Mouse (Mus musculus) adrenal gland, postnatal 25 days (tissue): ENCODE data around the gene Csad. TPM values are rescaled to one million over a fixed set of nuclear protein-coding genes. Genes with fewer than 3 reads are reported as not detected.
A peak's percentile ranks its signal among the peaks of the same experiment; 100 is the strongest.
"Not testable (repeated sequence)": the region's sequence is repeated elsewhere in the genome, so short reads cannot be mapped to it uniquely, and the experiment has no call there.

ENCODE experiments used
- DNase-seq: peaks from one replicate; pipeline ENCODE4 v3.0.0; 2021; ENCODE audit warnings: mixed read lengths
- total RNA-seq: library from RNA; stranded (reverse); gene quantifications from 2 replicates; pipeline ENCODE4 v1.2.3, GENCODE M21; 2021

Csad gene
- total RNA-seq, 1 experiment from 2014 or later = 76.1 TPM

DNA sequence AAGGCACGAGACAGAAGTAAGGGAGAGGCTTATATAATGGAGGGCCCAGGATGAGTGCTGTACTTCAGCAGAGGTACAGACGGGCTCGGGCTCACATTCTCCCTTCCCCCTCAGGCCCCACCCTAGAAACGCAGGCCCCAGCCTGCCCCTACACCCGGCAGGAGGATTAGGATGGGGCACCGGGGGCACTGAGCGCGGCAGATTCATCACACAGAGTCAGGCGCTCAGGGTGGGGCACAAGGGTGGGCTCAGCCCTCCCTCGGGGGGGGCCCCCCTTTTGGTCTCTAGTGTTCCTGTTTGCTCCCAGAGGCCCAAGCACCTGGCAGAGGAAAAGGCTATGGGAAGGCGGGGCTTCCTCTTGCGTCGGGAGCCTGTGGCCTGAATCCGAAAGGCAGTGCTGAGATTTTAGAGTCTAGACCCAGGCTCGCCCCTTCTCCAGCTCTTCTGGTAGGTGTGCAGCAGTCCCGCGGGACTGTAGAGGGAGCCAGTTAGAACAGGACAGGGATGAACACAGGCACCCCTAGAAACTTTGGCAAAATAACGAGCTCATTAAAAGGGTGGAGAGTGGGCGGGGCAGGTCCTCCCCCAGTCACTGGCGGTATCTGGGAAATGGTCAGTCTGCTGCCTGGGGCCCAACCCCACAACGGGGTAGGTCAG is 31.0 kb upstream of the Csad start:
- DNase-seq = no peak

DNA sequence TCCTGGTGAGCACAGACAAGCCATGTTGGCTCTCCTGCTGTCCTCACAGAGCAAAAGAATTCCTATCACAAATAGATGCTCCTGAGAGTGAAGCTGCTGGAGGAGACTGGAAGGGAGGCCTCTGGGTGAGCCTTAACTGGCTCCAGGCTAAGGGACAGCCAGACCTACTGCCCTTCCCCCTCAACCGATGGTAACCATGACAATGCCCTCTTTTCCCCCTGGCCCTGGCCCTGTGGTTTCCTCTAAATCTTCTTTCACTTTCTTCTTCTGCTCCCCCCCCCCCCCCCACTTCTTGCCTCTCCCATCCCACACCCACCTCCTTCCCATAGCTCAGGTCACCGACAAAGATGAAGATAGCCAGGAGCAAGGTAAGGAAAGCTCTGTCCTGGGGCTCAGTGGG is 29.4 kb upstream of the Csad start:
- no peak for DNase-seq

DNA sequence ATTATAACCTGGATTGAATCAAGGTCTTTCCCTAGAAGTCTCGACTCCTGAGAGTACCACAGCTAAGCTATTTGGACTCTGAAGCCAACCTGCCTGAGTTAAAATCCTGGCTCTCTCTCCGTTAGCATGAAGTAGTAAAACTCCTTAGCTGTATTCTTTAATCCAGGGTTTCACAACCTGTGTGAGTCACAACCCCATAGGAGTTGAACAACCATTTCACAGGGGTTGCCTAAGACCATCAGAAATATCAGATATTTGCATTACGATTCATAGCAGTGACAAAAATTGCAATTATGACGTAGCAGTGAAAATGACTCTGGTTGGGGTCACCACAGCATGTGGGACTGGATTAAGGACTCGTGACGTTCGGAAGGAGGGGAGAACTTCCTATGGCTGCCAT is 28.2 kb upstream of the Csad start:
- no peak for DNase-seq

DNA sequence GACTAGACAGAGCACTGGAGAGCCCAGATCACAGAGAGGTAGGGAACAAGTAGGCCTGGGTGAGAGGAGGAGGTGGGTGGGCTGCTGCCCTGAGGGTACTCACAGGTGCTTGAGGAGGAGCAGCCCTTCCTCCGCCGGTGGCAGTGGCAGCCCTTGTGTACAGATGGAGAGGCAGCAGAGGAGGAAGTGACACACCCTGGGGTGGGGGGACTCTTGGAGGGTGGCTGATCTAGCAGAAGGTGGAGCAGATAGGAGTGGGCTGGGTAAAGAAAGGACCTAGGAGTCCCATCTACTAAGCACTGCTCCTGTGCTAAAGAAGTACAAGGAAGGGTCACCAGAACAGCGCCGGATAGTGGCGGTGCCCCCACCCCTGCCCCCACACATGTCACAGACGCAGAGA is 27.2 kb upstream of the Csad start, which contains the start of gene Itgb7:
Itgb7 (minus strand) TSS at position 197 of the 400 bp plus-strand sequence.
- no peak for DNase-seq

DNA sequence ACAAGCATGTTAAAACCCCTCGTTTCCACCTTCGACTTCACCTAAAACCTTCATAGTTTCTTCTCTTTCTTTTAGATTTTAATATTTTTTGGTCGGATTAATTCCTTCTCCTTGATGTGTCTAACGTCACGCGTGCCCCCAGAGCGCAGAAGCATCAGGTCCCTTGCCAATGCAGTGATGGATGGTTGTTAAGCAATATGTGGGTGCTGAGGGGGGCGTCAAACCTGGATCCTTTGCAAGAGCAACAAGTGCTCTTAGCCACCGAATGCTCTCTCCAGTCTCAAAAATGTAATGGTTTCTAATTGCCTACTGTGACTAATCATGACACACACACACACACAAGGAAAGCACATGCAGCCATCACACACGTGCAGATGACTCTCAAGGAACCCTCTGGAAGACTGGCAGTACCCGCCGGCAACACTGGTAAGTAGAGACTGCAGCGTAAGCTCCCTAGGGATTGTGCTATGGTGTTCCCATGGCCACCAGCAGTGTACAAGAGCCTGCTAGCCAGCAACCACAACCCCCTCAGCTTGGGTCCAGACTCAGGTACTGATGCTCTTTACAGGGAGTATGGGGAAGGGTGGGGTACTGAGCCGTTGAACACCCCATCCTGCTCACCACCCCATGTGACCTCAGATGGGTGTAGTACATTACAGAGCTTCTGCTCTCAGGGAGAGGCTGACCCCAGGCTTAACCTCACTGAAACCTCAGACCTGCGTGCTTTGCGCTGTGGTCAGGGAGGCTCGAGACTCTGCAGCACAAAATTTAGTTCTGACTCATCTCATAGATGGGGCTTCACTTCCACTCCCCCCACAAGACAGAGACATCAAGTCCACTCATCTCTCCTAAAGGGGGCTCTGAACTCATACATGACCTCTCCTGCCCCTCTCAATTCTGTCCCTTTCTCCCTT is 26.1 kb upstream of the Csad start:
- no peak for DNase-seq

DNA sequence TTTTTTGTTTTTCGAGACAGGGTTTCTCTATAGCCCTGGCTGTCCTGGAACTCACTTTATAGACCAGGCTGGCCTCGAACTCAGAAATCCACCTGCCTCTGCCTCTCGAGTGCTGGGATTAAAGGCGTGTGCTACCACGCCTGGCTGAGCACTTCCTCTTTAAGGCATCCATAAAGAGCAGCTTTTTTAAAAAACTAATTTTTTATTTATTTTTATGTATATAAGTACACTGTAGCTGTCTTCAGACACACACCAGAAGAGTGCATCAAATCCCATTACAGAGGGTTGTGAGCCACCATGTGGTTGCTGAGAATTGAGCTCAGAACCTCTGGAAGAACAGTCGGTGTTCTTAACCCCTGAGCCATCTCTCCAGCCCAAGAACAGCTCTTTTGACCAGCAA is 21.1 kb upstream of the Csad start:
- not testable (repeated sequence) for DNase-seq

DNA sequence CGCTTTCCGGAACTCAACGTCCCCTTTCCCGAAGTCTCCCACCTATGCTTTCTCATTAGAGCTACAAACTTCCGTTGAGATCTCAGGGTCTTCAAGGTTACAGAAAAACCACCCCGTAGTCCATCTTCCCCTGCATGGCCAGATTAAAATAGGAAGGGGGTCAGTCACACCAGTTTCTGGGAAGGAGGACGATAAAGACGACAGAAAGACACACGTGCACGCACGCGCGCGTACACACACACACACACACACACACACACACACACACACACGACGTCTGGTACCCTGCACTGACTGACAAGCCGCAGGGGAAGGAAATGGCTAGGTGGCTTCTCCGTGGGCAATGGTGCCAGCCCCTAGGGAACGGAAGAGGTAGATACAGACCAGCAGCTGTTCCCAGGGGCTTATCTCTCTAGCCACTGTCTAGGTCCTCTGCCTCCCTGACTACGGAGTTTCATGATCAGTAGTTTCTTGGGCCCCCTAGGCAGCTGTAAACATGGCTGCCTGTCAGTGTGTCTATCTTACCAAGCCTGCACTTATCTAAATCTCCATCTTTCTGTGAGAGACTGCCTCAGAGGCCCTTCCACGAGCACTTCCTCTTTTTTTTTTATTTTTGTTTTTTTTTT is 20.6 kb upstream of the Csad start:
- DNase-seq = no peak

DNA sequence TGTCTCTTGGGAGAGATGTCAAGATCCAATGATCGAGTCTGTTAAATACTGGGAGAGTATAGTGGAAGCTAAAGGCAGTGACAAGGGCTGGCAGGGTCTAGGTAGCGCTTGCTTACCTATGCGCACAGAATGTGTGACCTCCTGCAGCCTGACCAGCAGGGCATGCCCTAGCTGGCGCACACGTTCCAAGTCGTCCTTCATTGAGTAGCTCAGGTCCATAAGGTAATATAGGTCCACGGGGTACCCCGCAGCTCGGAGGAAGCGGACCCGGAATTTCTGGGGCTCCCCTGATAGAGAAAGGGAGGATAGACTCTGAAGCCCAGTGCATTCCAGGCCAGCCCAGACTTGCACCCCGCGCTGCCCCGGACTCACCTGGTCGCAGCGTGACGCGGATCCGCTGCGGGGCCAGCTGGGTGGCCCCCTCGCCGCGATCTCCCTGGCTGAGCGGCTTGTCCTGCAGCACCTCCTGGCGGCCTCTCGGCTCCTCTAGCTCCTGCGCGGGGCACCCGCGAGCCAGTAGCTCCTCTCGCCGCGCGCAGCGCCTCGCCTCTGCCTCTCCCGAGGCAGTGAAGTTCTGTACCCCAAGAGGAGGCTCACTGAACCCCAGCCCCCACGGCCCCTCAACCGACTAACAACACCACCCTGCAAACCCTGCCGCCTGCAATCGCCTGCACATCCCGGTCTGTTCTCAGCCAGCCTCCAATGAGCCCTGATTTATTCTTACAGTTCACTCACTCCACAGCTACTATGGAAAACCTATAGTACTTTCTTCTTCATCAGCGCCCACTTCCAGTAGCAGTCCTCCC is 19.9 kb upstream of the Csad start:
- DNase-seq = peak; percentile 85

DNA sequence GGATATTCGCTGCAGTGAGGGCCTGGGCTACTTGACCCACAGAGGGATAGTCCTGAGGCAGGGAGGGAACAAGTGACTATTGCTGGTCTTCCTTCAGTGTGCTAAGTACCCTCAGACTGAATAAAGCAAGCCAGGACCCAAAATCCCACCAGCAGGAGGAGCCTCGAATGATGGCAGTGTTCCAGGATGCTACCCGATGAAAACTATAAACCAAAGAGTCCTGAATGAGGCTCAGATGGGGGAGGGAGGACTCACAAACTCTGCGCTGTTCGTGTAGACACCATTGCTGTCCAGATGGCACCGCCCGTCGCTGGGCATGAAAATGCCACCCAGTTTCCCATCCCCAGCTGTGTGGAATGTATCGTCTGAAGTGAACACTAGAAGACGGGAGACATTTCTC is 17.9 kb upstream of the Csad start:
- DNase-seq = no peak

DNA sequence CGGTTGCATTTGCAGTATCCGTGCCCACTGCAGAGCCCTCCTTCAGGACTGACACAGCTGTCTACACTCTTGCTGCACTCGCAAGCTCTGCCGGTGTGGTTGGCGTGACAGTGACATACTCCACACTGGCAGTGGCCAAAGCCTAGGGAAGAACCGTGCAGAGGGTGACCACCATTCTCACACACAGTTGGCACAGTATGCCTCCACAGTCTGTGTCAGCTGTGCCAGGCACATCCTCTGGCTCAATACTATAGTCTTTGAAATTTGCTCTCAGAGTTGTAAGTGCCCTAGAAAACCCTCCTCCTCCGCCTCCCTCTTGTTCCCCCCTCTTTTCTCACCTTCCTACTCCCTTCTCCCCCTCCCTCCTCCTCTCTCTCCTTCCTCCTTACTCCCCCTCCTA is 12.8 kb upstream of the Csad start:
- no peak for DNase-seq

DNA sequence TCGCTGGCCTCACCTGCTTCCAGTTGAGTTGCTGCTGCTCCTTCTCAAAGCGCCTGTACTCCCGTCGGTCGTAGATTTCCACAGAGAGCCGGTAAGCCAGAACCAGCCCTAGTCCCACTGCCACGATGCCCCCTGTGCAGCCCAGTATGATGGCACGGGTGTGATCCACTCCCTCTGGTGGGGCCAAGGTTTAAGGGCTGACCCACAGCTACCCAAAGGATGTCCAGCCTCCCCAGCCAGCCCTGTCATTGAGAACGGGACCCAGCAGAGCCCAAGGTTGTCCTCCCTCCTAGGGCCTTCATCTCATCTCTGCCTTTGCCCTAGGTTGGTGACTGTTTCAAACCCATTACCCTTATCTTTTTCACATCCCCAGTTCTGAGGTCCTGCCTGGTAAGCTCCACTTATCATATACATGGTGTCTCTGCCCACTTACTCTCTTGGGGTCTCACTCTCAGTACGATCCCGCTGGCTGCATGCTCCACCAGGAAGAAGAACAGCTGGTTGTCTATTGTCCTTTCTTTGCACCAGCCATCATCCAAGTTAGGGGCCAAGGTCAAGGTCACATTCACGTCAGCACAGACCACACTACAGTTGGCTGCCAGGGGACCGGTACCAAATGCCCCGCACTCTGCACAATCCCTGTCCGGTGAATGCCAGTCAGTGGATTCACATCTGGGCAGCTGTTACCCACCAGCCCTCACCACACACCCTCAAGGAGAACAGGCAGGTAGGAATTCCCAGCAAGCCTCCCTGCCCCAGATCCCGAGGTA is 12.1 kb upstream of the Csad start:
- DNase-seq = no peak

DNA sequence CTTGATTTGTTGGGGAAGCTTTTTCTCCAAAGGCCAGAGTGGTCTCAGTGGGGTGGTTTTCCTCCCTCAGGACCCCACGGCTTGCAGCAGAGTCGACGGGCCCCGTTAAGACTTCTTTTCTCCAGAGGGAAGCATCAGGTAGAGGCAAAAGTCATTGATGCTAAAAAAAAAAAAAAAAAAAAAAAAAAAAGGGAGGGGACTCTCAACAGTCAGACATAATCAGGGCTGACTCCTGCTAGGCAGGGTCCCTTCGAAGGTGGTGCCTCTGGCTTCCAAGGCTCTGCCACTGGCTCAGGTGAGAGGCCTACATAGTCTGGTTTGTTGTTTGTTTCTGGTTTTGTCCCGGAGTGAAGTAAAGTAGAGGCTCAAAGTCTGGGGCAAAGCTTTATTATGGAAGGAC is 11.1 kb upstream of the Csad start:
- no peak for DNase-seq

DNA sequence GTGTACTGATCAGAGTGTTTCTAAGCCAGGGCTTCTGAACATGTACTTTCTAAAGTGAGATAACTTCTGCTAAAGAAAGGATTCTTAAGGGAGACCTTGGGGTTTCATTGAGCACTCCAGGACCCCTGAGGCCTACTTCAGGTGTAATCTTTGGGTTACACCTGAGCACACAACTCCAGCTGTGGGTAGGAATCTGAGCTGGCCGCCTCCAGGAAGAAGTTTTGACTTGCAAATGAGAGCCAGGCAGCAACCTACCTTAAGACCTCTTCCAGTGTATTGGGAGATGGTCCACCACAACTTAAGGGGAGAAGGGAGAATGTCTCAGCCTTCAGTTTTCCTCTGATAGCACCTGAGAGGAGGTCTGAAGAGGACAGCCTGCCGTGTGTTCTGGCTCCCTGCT is 9.6 kb upstream of the Csad start:
- DNase-seq = no peak

DNA sequence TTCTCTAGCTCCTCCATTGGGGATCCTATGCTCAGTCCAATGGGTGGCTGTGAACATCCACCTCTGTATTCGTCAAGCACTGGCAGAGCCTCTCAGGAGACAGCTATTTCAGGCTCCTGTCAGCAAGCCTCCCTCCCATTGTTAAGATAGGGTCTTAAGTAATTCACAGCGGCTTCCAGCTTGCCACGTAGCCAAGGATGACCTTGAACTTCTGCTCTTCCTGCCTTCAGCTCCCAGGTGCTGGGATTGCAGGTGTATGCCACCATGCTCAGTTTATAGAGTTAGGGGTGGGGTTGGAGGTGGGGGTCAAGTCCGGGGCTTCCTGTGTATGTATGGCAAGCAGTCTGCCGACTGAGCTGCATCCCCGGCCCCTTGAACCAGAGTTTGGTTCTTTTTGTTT is 7.4 kb upstream of the Csad start:
- DNase-seq = no peak

DNA sequence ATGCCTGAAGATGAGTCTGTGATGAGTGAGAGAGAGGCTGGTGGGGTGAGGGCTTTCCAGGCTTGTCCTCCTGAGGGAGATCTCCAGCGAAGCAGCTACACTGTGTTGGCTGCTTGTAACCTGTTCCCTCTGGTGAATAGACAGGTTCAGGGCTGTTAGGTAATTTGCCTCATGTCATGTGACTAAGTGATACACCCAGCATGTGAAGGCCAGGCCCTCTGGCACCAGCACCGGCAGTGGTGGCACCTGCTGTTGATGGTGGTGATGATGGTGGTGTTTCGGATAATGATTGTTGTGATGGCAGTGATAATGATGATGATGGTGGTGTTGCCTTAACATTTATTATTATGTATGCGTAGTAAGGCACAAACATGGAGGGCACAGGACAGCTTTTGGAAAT is 6.3 kb upstream of the Csad start:
- no peak for DNase-seq

DNA sequence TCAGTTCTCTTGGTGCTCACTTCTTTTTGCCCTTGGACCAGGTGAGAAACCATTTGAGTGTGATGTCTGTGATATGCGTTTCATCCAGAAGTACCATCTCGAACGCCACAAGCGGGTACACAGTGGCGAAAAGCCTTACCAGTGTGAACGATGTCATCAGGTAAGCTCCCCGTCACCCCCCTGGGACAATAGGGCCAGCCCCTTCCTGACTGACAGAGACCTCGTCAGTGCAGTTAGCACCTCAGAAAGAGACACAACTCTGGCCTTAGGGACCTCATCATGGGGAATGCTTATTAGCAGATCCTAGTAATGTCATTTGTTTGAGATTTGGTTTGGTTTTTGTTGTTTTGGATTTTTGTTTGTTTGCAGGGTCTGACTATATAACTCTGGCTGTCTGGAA is 4.6 kb upstream of the Csad start:
- no peak for DNase-seq

DNA sequence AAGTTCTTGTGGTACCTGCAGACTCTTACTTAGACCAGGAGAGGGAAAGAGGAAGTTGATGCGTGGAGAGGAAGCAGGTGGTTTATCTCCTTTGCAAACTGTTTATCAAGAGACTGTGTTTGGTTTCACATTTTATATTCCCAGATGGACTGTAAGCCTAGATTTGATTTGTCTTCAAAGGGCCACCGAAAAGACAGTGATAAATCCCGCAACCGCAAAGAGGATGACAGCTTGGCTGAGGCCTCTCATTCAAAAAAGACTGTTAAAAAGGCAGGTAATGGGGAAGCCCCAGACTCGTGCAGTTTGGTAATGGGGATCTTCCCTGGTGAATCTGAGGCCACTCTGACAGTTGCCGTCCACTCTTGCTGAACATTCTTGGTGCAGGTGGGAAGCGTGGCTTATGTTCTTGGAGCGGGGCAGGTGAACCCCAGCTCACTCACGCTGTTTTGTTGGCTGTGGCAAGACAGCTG is 3.6 kb upstream of the Csad start:
- no peak for DNase-seq

DNA sequence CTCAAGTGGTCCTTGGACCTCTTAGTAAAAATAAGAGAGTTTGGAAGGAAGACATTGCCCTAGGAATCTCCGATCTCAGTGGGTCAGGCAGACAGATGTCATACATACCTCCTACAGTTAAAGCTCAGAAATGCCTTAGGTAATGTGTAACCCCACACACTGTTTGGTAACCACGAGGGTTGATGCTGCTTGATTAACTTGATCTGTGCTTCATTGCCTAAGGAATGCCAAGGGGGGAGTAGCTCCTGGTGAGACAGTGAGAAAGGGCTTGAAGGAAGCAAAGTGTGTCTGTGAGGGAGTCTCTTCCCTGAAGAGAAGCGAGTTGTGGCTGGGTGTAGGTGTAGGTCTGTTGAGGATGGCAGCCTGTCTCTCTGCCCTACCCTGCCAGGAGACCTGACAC is 2.8 kb upstream of the Csad start:
- no peak for DNase-seq

DNA sequence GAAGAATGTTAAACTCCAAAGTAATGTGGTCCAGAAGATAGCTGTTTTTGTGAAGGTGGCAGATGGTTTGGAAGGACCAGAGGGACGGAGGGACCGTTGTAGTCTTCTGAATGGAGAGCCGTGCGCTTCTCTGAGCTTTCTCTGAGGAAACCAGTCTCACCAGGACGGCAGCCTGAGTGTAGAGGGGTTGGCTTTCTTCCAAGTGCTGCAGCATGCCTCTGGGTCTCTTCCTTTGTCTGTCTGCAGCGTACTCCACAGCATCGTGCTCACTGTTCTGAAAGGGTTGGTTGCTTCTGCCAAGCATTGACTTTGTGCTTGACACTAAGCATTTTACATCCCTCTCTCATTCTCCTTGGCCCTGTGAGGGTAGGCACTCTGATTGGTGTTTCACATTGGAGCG is 1.3 kb upstream of the Csad start:
- DNase-seq = no peak

DNA sequence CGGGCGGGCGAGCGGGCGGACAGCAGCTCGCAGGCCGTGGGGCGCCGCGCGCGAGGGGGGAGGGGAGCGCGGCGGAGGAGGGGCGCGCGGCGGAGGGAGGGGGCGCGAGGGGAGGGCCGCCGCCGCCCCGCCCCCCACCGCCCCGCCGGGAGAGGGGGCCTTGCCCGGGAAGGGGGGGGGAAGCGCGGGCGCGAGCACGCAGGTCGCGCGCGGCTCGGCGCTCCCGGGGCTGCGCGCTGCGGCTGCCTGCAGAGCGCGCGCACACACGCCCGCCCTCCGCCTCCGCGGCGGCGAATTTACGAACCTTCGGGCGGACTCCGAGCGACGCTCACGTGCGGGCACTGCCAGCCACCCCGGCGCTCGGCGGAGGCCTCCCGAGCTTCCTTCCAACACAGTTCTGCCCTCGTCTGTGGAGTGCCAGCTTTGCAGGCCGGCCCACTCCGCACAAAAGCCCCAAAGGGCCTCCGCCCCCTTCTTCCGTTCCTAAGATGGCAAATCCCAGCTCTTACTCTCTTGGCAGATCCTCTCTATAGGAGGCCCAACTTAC is 616 bp downstream of the Csad start:
- peak; percentile 77 for DNase-seq
